Mouse (Mus musculus) liver, postnatal 0 days (tissue): ENCODE data around the gene Clrn3.

ENCODE experiments used
- CTCF ChIP-seq: sonication (generic); IDR thresholded peaks from 2 replicates; pipeline ENCODE4 v1.5.1; 2016; ENCODE audit warnings: antibody characterized with exemption, low read depth
- EP300 ChIP-seq: IDR thresholded peaks from 2 replicates; pipeline ENCODE4 v1.6.1; 2016; ENCODE audit warnings: antibody characterized with exemption, low read depth, mild to moderate bottlenecking

DNA sequence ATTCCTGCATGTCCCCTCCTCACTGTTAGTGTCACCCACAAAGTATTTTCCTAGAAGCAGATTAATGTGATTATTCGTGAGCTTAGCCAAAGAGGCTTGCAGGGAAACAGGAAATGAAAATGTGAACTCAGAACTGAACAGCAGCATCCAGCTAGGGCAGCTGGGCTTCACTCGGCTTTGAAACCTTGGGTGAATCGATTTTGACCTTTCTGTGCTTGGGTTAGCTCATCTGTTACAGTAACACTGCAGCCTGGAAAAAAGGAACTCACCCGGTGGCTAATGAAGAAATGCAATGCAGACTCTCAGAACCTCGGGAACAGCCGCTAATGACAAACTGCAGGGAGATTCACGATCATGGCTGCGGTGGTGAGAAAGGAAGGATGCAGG, 38.0 kb downstream of the Clrn3 start:
- TF ChIP-seq CTCF (no peak), EP300 (no peak)
